Mouse (Mus musculus) limb, embryonic 11.5 days (tissue): ENCODE data around the gene Gm12248. TPM values are rescaled to one million over a fixed set of nuclear protein-coding genes. Genes with fewer than 3 reads are reported as not detected.

Experiments
- ATAC-seq: fragments of 200-750 bp; cut with Nextera tagmentation; 2 replicates; pipeline ENCODE4 v1.8.0; 2017; ENCODE audit warnings: low read depth; ENCODE audit not compliant: insufficient number of reproducible peaks, low FRiP score, low TSS enrichment
- DNase-seq: peaks from one replicate; pipeline ENCODE4 v3.0.0-alpha.2; 2015; ENCODE audit warnings: low spot score
- H3K27ac ChIP-seq: fragments of 300-500 bp; sonication (generic); replicated peaks from 2 replicates; pipeline ENCODE4 v1.5.1; 2014; ENCODE audit warnings: low read depth, mild to moderate bottlenecking, low read length
- H3K27me3 ChIP-seq: fragments of 300-500 bp; sonication (generic); 2 replicates; pipeline ENCODE4 v1.6.1; 2014; ENCODE audit warnings: mild to moderate bottlenecking, low read length, mixed read lengths; ENCODE audit not compliant: control insufficient read depth, insufficient read depth
- H3K36me3 ChIP-seq: fragments of 300-500 bp; sonication (generic); 2 replicates; pipeline ENCODE4 v1.6.1; 2014; ENCODE audit warnings: mild to moderate bottlenecking, low read length, moderate library complexity, mixed read lengths; ENCODE audit not compliant: control insufficient read depth, insufficient read depth
- H3K4me1 ChIP-seq: fragments of 300-500 bp; sonication (generic); 2 replicates; pipeline ENCODE4 v1.6.1; 2014; ENCODE audit warnings: low read length, mixed read lengths; ENCODE audit not compliant: control insufficient read depth, insufficient read depth
- H3K4me2 ChIP-seq: fragments of 300-500 bp; sonication (generic); 2 replicates; pipeline ENCODE4 v1.6.1; 2014; ENCODE audit warnings: low read depth, mild to moderate bottlenecking, moderate library complexity; ENCODE audit not compliant: severe bottlenecking
- H3K4me3 ChIP-seq: fragments of 300-500 bp; sonication (generic); 2 replicates; pipeline ENCODE4 v1.5.1; 2014; ENCODE audit warnings: low read depth, low read length
- H3K9ac ChIP-seq: fragments of 300-500 bp; sonication (generic); 2 replicates; pipeline ENCODE4 v1.6.1; 2014; ENCODE audit warnings: mild to moderate bottlenecking, low read length
- H3K9me3 ChIP-seq: fragments of 300-500 bp; sonication (generic); 2 replicates; pipeline ENCODE4 v1.6.1; 2016; ENCODE audit warnings: low read length; ENCODE audit not compliant: control insufficient read depth
- WGBS: fragments of 180-500 bp; shearing (Covaris S2); extraction: QIAGEN DNeasy Blood & Tissue Kit; methylation state at CpG from one replicate; pipeline ENCODE4 v1.1.7; 2014; 5-methylcytosine and 5-hydroxymethylcytosine counted together
- polyA plus RNA-seq: library from polyadenylated mRNA; unstranded; fragments of >200 nt; fragmentation: Nextera tagmentation; extraction: Ambion mirVana; gene quantifications from 2 replicates; pipeline ENCODE4 v1.2.1, GENCODE M21; 2014

Gene Gm12248
- polyA plus RNA-seq, 1 experiment from 2014 or later: not detected

GRCm38 (mm10) chr11:58107009-58107408, 14.1 kb upstream of the Gm12248 start:
- no peaks in the 10 kb centered on the region for H3K9me3 ChIP-seq
- peaks cover 14% of the 10 kb centered on the region; the same call in 1 of the 2 replicates for H3K36me3 ChIP-seq
- H3K4me3 ChIP-seq: no peak overlapping the region
- peaks cover 11% of the 10 kb centered on the region; the same call in 1 of the 2 replicates for H3K4me1 ChIP-seq
- ATAC-seq: no peak
- no peaks in the 10 kb centered on the region for H3K27me3 ChIP-seq
- H3K27ac ChIP-seq: no peak overlapping the region
- DNase-seq: no peak
- H3K9ac ChIP-seq: no peak overlapping the region
- WGBS: 50% methylated on average over 3 of the region's 3 CpGs
- H3K4me2 ChIP-seq: no peak overlapping the region

GRCm38 (mm10) chr11:58104351-58104791, 11.4 kb upstream of the Gm12248 start:
- under 1% methylated on average over 24 of the region's 24 CpGs for WGBS
- no peak; the same call in 1 of the 2 replicates for ATAC-seq
- Histone ChIP-seq H3K4me1 (peaks cover 11% of the 10 kb centered on the region; the same call in 1 of the 2 replicates), H3K9ac (peak overlapping the region; percentile 90), H3K27me3 (no peaks in the 10 kb centered on the region), H3K27ac (peak overlapping the region; percentile 77), H3K9me3 (no peaks in the 10 kb centered on the region), H3K4me3 (peak overlapping the region; percentile 92), H3K36me3 (no peaks in the 10 kb centered on the region), H3K4me2 (peak overlapping the region; percentile 72)
- DNase-seq: no peak

GRCm38 (mm10) chr11:58103697-58104306, 10.9 kb upstream of the Gm12248 start, which contains the start of gene Cnot8:
Gene Cnot8 (plus strand): TSS chr11:58104153.
- under 1% methylated on average over 55 of the region's 55 CpGs for WGBS
- ATAC-seq: peak; percentile 96
- DNase-seq: peak; percentile 99
- peak within 1 kb of the TSS; percentile 90 for H3K9ac ChIP-seq
- H3K4me1 ChIP-seq: peaks cover 11% of the 10 kb centered on the region; the same call in 1 of the 2 replicates
- H3K27ac ChIP-seq: peak within 1 kb of the TSS; percentile 77
- no peaks in the 10 kb centered on the region for H3K27me3 ChIP-seq
- peak within 1 kb of the TSS; percentile 72 for H3K4me2 ChIP-seq
- peak within 1 kb of the TSS; percentile 92 for H3K4me3 ChIP-seq
- no peaks in the 10 kb centered on the region for H3K36me3 ChIP-seq
- no peaks in the 10 kb centered on the region for H3K9me3 ChIP-seq

GRCm38 (mm10) chr11:58103344-58103653, 10.4 kb upstream of the Gm12248 start:
- Histone ChIP-seq H3K9ac (peak overlapping the region; percentile 62), H3K27me3 (no peaks in the 10 kb centered on the region), H3K36me3 (no peaks in the 10 kb centered on the region), H3K4me3 (peak overlapping the region; percentile 92; the same call in 1 of the 2 replicates), H3K4me2 (peak overlapping the region; percentile 45), H3K9me3 (no peaks in the 10 kb centered on the region), H3K27ac (peak overlapping the region; percentile 25; the same call in 1 of the 2 replicates), H3K4me1 (peaks cover 11% of the 10 kb centered on the region; the same call in 1 of the 2 replicates)
- WGBS: 59% methylated on average over 13 of the region's 13 CpGs
- ATAC-seq: peak; percentile 48
- DNase-seq: no peak

GRCm38 (mm10) chr11:58102581-58103343, 9.8 kb upstream of the Gm12248 start:
- Histone ChIP-seq H3K27me3 (peaks cover under 1% of the 10 kb centered on the region; the same call in 1 of the 2 replicates), H3K4me1 (peaks cover 11% of the 10 kb centered on the region; the same call in 1 of the 2 replicates), H3K9ac (peak overlapping the region; percentile 62; the same call in 1 of the 2 replicates), H3K4me2 (peak overlapping the region; percentile 45), H3K27ac (peak overlapping the region; percentile 58; the same call in 1 of the 2 replicates), H3K9me3 (no peaks in the 10 kb centered on the region), H3K4me3 (no peak overlapping the region; the same call in 1 of the 2 replicates), H3K36me3 (no peaks in the 10 kb centered on the region)
- 82% methylated on average over 9 of the region's 9 CpGs for WGBS
- peak; percentile 35 for DNase-seq
- 0 out of 2 replicates have a peak, but pooled peaks have one; percentile 27 for ATAC-seq

GRCm38 (mm10) chr11:58102146-58102545, 9.2 kb upstream of the Gm12248 start:
- WGBS: 80% methylated on average over 3 of the region's 3 CpGs
- Histone ChIP-seq H3K4me1 (peaks cover 11% of the 10 kb centered on the region; the same call in 1 of the 2 replicates), H3K9ac (no peak overlapping the region), H3K4me2 (no peak overlapping the region), H3K27me3 (peaks cover 4% of the 10 kb centered on the region; the same call in 1 of the 2 replicates), H3K9me3 (no peaks in the 10 kb centered on the region), H3K36me3 (no peaks in the 10 kb centered on the region), H3K4me3 (no peak overlapping the region), H3K27ac (peak overlapping the region; percentile 58; the same call in 1 of the 2 replicates)
- DNase-seq (no peak), ATAC-seq (no peak)

GRCm38 (mm10) chr11:58101194-58101720, 8.3 kb upstream of the Gm12248 start:
- Histone ChIP-seq H3K4me2 (no peak overlapping the region), H3K9ac (no peak overlapping the region), H3K9me3 (no peaks in the 10 kb centered on the region), H3K27ac (no peak overlapping the region), H3K4me3 (no peak overlapping the region), H3K4me1 (peaks cover 11% of the 10 kb centered on the region; the same call in 1 of the 2 replicates), H3K27me3 (peaks cover 5% of the 10 kb centered on the region; the same call in 1 of the 2 replicates), H3K36me3 (no peaks in the 10 kb centered on the region)
- no peak for DNase-seq
- WGBS: 78% methylated on average over 4 of the region's 4 CpGs
- no peak for ATAC-seq

GRCm38 (mm10) chr11:58100006-58100405, 7.1 kb upstream of the Gm12248 start:
- Histone ChIP-seq H3K36me3 (no peaks in the 10 kb centered on the region), H3K9ac (no peak overlapping the region), H3K27ac (no peak overlapping the region), H3K27me3 (peaks cover 5% of the 10 kb centered on the region; the same call in 1 of the 2 replicates), H3K9me3 (no peaks in the 10 kb centered on the region), H3K4me1 (peaks cover 8% of the 10 kb centered on the region; the same call in 1 of the 2 replicates), H3K4me3 (no peak overlapping the region), H3K4me2 (no peak overlapping the region)
- ATAC-seq (no peak), DNase-seq (no peak)
- 92% methylated on average over 2 of the region's 2 CpGs for WGBS
